Mouse (Mus musculus) liver, embryonic 15.5 days (tissue): Measurements from ENCODE around the gene Ccdc102a. TPM values are rescaled to one million over a fixed set of nuclear protein-coding genes. Genes with fewer than 3 reads are reported as not detected.

Experiments used
- ATAC-seq: fragments of 200-750 bp; cut with Nextera tagmentation; 2 replicates; pipeline ENCODE4 v1.8.0; 2017; ENCODE audit warnings: moderate number of reproducible peaks, mild to moderate bottlenecking, moderate library complexity; ENCODE audit not compliant: insufficient read depth
- H3K27ac ChIP-seq: fragments of 300-500 bp; sonication (generic); replicated peaks from 2 replicates; pipeline ENCODE4 v1.5.1; 2015; ENCODE audit warnings: mild to moderate bottlenecking, inconsistent platforms
- H3K27me3 ChIP-seq: fragments of 300-500 bp; sonication (generic); 2 replicates; pipeline ENCODE4 v1.6.1; 2015; ENCODE audit warnings: mild to moderate bottlenecking, inconsistent platforms
- H3K36me3 ChIP-seq: fragments of 300-500 bp; sonication (generic); replicated peaks from 2 replicates; pipeline ENCODE4 v1.6.1; 2015; ENCODE audit warnings: moderate library complexity, mild to moderate bottlenecking, inconsistent platforms
- H3K4me1 ChIP-seq: fragments of 300-500 bp; sonication (generic); replicated peaks from 2 replicates; pipeline ENCODE4 v1.6.1; 2015; ENCODE audit warnings: inconsistent platforms
- H3K4me2 ChIP-seq: fragments of 300-500 bp; sonication (generic); 2 replicates; pipeline ENCODE4 v1.6.1; 2015; ENCODE audit warnings: moderate library complexity, mild to moderate bottlenecking, inconsistent platforms
- H3K4me3 ChIP-seq: fragments of 300-500 bp; sonication (generic); replicated peaks from 2 replicates; pipeline ENCODE4 v1.5.1; 2015; ENCODE audit warnings: mild to moderate bottlenecking, inconsistent platforms
- H3K9ac ChIP-seq: fragments of 300-500 bp; sonication (generic); 2 replicates; pipeline ENCODE4 v1.6.1; 2015; ENCODE audit warnings: moderate library complexity, mild to moderate bottlenecking, inconsistent platforms
- H3K9me3 ChIP-seq: fragments of 300-500 bp; sonication (generic); replicated peaks from 2 replicates; pipeline ENCODE4 v1.6.1; 2016; ENCODE audit warnings: inconsistent platforms
- WGBS: fragments of 180-500 bp; shearing (Covaris S2); methylation state at CpG from one replicate; pipeline ENCODE4 v1.1.7; 2015; ENCODE audit warnings: mixed read lengths; ENCODE audit not compliant: insufficient replicate concordance; 5-methylcytosine and 5-hydroxymethylcytosine counted together
- polyA plus RNA-seq: library from polyadenylated mRNA; unstranded; fragments of >200 nt; fragmentation: Nextera tagmentation; extraction: Ambion mirVana; gene quantifications from 2 replicates; pipeline ENCODE4 v1.2.1, GENCODE M21; 2015

Ccdc102a gene
- polyA plus RNA-seq, 1 experiment from 2014 or later: 2.3 TPM

DNA sequence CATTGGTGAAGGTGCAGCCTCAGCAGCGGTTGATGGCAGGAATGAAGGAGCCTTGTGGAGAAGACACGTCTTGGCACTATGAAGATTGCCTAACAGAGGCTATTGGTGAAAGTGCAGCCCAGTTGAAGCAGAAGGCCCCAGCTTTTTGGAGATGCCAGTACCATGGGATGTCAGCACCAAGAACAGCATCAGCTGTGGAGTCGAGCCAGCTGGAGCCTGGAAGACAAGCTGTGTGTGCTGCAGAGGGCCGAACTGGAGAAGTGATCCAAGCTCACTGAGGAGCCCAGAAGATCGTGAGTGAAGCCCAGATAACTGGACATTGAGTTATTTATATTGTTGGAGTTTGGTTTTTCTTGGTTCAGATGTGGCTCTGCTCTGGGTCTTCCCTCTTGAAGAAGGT lies 34.2 kb upstream of the Ccdc102a start:
- no peak overlapping the region for H3K9ac ChIP-seq
- H3K36me3 ChIP-seq: no peaks in the 10 kb centered on the region
- H3K27ac ChIP-seq: no peak overlapping the region
- H3K4me2 ChIP-seq: no peak overlapping the region
- H3K4me1 ChIP-seq: peaks cover 42% of the 10 kb centered on the region
- WGBS: 71% methylated on average over 5 of the region's 5 CpGs
- no peak overlapping the region for H3K4me3 ChIP-seq
- no peaks in the 10 kb centered on the region for H3K9me3 ChIP-seq
- ATAC-seq: no peak
- no peaks in the 10 kb centered on the region for H3K27me3 ChIP-seq

- WGBS: 69% methylated on average over 5 of the region's 5 CpGs
Measured at GRCm38 (mm10) chr8:94950458-94950857, 32.6 kb upstream of the Ccdc102a start.

DNA sequence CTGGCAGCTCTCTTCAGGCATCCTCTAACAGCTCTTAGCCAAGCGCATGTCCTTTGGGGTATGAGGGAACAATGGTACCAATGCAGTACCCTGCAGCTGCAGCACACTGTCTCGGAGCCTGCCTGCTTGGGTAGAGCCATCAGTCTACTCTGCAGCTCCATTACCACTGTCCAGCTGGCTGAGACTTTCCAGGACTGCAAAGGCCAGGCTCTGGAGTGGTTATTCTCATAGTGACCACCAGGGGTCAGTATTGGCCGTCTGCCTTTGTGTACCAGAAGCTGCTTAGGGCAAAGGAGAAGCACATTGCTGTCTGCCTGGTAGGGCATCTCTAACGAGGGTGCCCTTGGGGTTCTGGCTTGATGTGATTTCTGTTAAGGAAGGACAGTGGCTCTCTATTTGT lies 32.1 kb upstream of the Ccdc102a start:
- WGBS: 19% methylated on average over 4 of the region's 4 CpGs
- peak; percentile 40; the same call in 1 of the 2 replicates for ATAC-seq

More at GRCm38 (mm10) chr8:94950458-94950857, 32.6 kb upstream of the Ccdc102a start:
- no peak overlapping the region for H3K4me2 ChIP-seq
- no peaks in the 10 kb centered on the region for H3K9me3 ChIP-seq
- H3K27me3 ChIP-seq: no peaks in the 10 kb centered on the region
- no peak for ATAC-seq
- no peak overlapping the region for H3K9ac ChIP-seq
- H3K27ac ChIP-seq: no peak overlapping the region
- no peak overlapping the region for H3K4me3 ChIP-seq
- H3K4me1 ChIP-seq: peaks cover 33% of the 10 kb centered on the region
- H3K36me3 ChIP-seq: no peaks in the 10 kb centered on the region

GRCm38 (mm10) chr8:94949010-94949409 lies 31.1 kb upstream of the Ccdc102a start:
- no peak overlapping the region for H3K9ac ChIP-seq
- peaks cover 19% of the 10 kb centered on the region for H3K4me1 ChIP-seq
- H3K4me3 ChIP-seq: no peak overlapping the region
- no peak for ATAC-seq
- no peaks in the 10 kb centered on the region; the same call in 1 of the 2 replicates for H3K27me3 ChIP-seq
- H3K4me2 ChIP-seq: no peak overlapping the region
- WGBS: 77% methylated on average over 4 of the region's 4 CpGs
- H3K9me3 ChIP-seq: no peaks in the 10 kb centered on the region
- H3K36me3 ChIP-seq: no peaks in the 10 kb centered on the region
- no peak overlapping the region for H3K27ac ChIP-seq

More for the DNA sequence above, 32.1 kb upstream of the Ccdc102a start:
- H3K9me3 ChIP-seq: no peaks in the 10 kb centered on the region
- no peak overlapping the region for H3K4me2 ChIP-seq
- H3K9ac ChIP-seq: no peak overlapping the region
- no peaks in the 10 kb centered on the region for H3K36me3 ChIP-seq
- H3K4me3 ChIP-seq: no peak overlapping the region
- H3K4me1 ChIP-seq: peaks cover 29% of the 10 kb centered on the region
- H3K27ac ChIP-seq: no peak overlapping the region
- no peaks in the 10 kb centered on the region; the same call in 1 of the 2 replicates for H3K27me3 ChIP-seq

- no peak overlapping the region for H3K4me3 ChIP-seq
- no peak overlapping the region for H3K27ac ChIP-seq
- ATAC-seq: no peak
- 77% methylated on average over 4 of the region's 4 CpGs for WGBS
- no peaks in the 10 kb centered on the region for H3K36me3 ChIP-seq
- H3K9ac ChIP-seq: no peak overlapping the region
- H3K4me2 ChIP-seq: no peak overlapping the region
- peaks cover 2% of the 10 kb centered on the region; the same call in 1 of the 2 replicates for H3K27me3 ChIP-seq
- H3K4me1 ChIP-seq: peaks cover 13% of the 10 kb centered on the region
- no peaks in the 10 kb centered on the region for H3K9me3 ChIP-seq
Measured at GRCm38 (mm10) chr8:94948421-94948820, 30.5 kb upstream of the Ccdc102a start.

DNA sequence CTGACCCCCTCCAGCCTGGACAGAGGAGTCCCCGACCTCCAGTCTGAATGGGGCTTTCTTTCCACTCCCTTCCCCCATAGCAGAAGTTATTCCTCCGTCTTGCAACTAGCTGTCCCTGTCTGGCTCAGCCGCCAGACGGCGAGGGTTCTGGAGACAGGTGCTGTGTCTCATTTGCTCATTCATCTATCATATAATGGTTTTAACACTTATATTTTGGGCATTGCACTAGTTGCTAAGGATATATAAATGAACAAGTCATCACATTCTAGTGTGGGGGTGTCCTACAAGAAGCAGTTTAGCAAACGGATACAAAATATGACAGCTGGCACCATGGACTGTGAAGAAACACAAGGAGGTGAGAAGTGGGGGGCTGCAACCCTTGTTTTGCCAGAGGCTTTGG lies 27.3 kb upstream of the Ccdc102a start:
- no peak for ATAC-seq
- WGBS: 51% methylated on average over 6 of the region's 6 CpGs
- Histone ChIP-seq H3K27ac (no peak overlapping the region), H3K27me3 (peaks cover 21% of the 10 kb centered on the region), H3K4me3 (no peak overlapping the region), H3K4me2 (no peak overlapping the region), H3K9me3 (no peaks in the 10 kb centered on the region), H3K4me1 (peaks cover 4% of the 10 kb centered on the region; the same call in 1 of the 2 replicates), H3K36me3 (no peaks in the 10 kb centered on the region), H3K9ac (no peak overlapping the region)

GRCm38 (mm10) chr8:94942566-94942965 lies 24.7 kb upstream of the Ccdc102a start:
- no peak overlapping the region for H3K4me2 ChIP-seq
- no peaks in the 10 kb centered on the region for H3K9me3 ChIP-seq
- no peak overlapping the region for H3K9ac ChIP-seq
- H3K27me3 ChIP-seq: peaks cover 28% of the 10 kb centered on the region
- H3K27ac ChIP-seq: no peak overlapping the region
- no peaks in the 10 kb centered on the region for H3K4me1 ChIP-seq
- WGBS: 9% methylated on average over 6 of the region's 6 CpGs
- ATAC-seq: no peak
- no peaks in the 10 kb centered on the region for H3K36me3 ChIP-seq
- no peak overlapping the region for H3K4me3 ChIP-seq

DNA sequence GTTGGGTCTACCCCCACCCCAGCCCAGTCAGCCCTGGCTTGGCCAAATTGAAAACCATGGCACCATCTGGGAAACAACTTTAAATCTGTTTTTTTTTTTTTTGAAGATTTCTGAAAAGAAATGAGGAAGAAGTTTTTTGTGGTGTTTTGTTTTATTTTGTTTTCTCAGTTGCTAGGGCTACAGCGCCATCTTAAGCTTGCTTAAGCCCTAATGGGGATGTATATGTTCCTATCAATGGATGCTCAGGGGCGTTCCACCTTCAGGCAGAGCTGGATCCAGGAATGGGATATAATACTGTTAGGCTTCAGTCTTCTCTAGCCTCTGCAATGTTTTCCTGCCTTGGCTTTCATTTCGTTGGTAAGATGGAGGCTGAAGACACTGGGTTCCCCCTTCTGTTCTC lies 17.3 kb upstream of the Ccdc102a start:
- Histone ChIP-seq H3K9ac (no peak overlapping the region), H3K4me1 (no peaks in the 10 kb centered on the region), H3K27ac (no peak overlapping the region), H3K36me3 (no peaks in the 10 kb centered on the region), H3K9me3 (no peaks in the 10 kb centered on the region), H3K4me2 (no peak overlapping the region), H3K27me3 (peaks cover 23% of the 10 kb centered on the region; the same call in 1 of the 2 replicates), H3K4me3 (no peak overlapping the region)
- no peak for ATAC-seq
- 44% methylated on average over 3 of the region's 3 CpGs for WGBS

GRCm38 (mm10) chr8:94933918-94934317 lies 16.0 kb upstream of the Ccdc102a start:
- no peak overlapping the region for H3K27ac ChIP-seq
- WGBS: 31% methylated on average over 5 of the region's 5 CpGs
- H3K9ac ChIP-seq: no peak overlapping the region
- no peak overlapping the region for H3K4me3 ChIP-seq
- H3K4me1 ChIP-seq: no peaks in the 10 kb centered on the region
- no peaks in the 10 kb centered on the region for H3K36me3 ChIP-seq
- no peak overlapping the region for H3K4me2 ChIP-seq
- peaks cover 26% of the 10 kb centered on the region for H3K27me3 ChIP-seq
- H3K9me3 ChIP-seq: no peaks in the 10 kb centered on the region
- ATAC-seq: no peak

DNA sequence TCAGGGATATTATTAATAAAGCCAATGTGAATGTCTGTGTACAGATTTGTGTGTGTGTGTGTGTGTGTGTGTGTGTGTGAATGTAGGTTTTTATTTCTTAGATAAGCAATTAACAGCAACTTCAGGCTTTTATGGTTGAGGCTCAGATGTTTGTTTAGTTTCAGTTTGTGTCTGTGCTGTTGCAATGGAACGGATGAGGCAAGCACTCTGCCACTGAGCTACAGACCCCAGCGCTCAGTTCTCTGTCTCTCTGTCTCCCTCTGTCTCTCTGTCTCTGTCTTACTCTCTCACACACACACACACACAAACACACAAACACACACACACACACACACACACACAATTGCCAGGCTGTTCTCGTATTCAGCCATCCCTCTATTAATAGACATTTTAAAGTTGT lies 10.3 kb upstream of the Ccdc102a start:
- no peak overlapping the region for H3K4me3 ChIP-seq
- peaks cover 7% of the 10 kb centered on the region for H3K4me1 ChIP-seq
- WGBS: 68% methylated on average over 3 of the region's 3 CpGs
- H3K27ac ChIP-seq: no peak overlapping the region
- H3K4me2 ChIP-seq: no peak overlapping the region
- no peaks in the 10 kb centered on the region for H3K9me3 ChIP-seq
- H3K9ac ChIP-seq: no peak overlapping the region
- H3K36me3 ChIP-seq: no peaks in the 10 kb centered on the region
- H3K27me3 ChIP-seq: peaks cover 4% of the 10 kb centered on the region; the same call in 1 of the 2 replicates
- no peak for ATAC-seq

- Histone ChIP-seq H3K9ac (0 out of 2 replicates have a peak within 1 kb of the TSS, but pooled peaks have one; percentile 8), H3K9me3 (no peaks in the 10 kb centered on the region), H3K27ac (peak within 1 kb of the TSS; percentile 21; the same call in 1 of the 2 replicates), H3K36me3 (no peaks in the 10 kb centered on the region), H3K27me3 (peaks cover 12% of the 10 kb centered on the region), H3K4me2 (peak within 1 kb of the TSS; percentile 32), H3K4me1 (peaks cover 30% of the 10 kb centered on the region), H3K4me3 (no peak within 1 kb of the TSS)
- ATAC-seq: no peak
- WGBS: 21% methylated on average over 8 of the region's 8 CpGs
Measured at GRCm38 (mm10) chr8:94923405-94923804, 5.5 kb upstream of the Ccdc102a start, which contains the start of gene Adgrg5. Gene Adgrg5, plus strand, starts transcription at chr8:94923694.

- Histone ChIP-seq H3K4me2 (peak overlapping the region; percentile 32), H3K9me3 (no peaks in the 10 kb centered on the region), H3K4me3 (no peak overlapping the region), H3K4me1 (peaks cover 38% of the 10 kb centered on the region), H3K36me3 (no peaks in the 10 kb centered on the region), H3K27me3 (peaks cover 20% of the 10 kb centered on the region), H3K9ac (0 out of 2 replicates have a peak overlapping the region, but pooled peaks have one; percentile 8), H3K27ac (peak overlapping the region; percentile 21; the same call in 1 of the 2 replicates)
- WGBS: 6% methylated on average over 8 of the region's 8 CpGs
- ATAC-seq: peak; percentile 68
Measured at GRCm38 (mm10) chr8:94922602-94923001, 4.7 kb upstream of the Ccdc102a start.
